Mouse (Mus musculus) cortical plate, adult 2 months (tissue): Measurements from ENCODE around the gene Gm21985. TPM values are rescaled to one million over a fixed set of nuclear protein-coding genes. Genes with fewer than 3 reads are reported as not detected.
"Not testable (repeated sequence)": the region's sequence is repeated elsewhere in the genome, so short reads cannot be mapped to it uniquely, and the experiment has no call there.

ENCODE experiments used
- H3K27ac ChIP-seq: fragments of 200-500 bp; 2 replicates; pipeline ENCODE4 v1.5.1; 2012; ENCODE audit warnings: low read length, control low read depth, inconsistent platforms; ENCODE audit not compliant: insufficient read depth
- H3K4me1 ChIP-seq: fragments of 200-500 bp; 2 replicates; pipeline ENCODE4 v1.6.1; 2011; ENCODE audit warnings: low read length; ENCODE audit not compliant: control insufficient read depth, insufficient read depth
- H3K4me3 ChIP-seq: fragments of 200-500 bp; 2 replicates; pipeline ENCODE4 v1.5.1; 2011; ENCODE audit warnings: mild to moderate bottlenecking, low read length, control low read depth; ENCODE audit not compliant: insufficient read depth
- CTCF ChIP-seq: fragments of 200-500 bp; IDR thresholded peaks from 2 replicates; pipeline ENCODE4 v1.5.1; 2011; ENCODE audit warnings: mild to moderate bottlenecking, control low read depth, low read length; ENCODE audit not compliant: insufficient read depth; ENCODE audit errors: extremely low read depth
- POLR2A ChIP-seq: fragments of 200-500 bp; IDR thresholded peaks from 2 replicates; pipeline ENCODE4 v1.6.1; 2011; ENCODE audit warnings: mild to moderate bottlenecking, low read length, control low read depth; ENCODE audit not compliant: insufficient read depth; ENCODE audit errors: extremely low read depth
- polyA plus RNA-seq: library from polyadenylated mRNA; depleted of rRNA; stranded (reverse); fragments of >200 nt; gene quantifications from 2 replicates; pipeline ENCODE4 v1.2.3, GENCODE M21; 2012; rRNA removed

The Gm21985 gene
- polyA plus RNA-seq, 1 experiment, result 0.13 TPM

GRCm38 (mm10) chr2:112448510-112449059 is 182.5 kb downstream of the Gm21985 start:
- Histone ChIP-seq H3K27ac (no peak overlapping the region), H3K4me1 (no peaks in the 10 kb centered on the region), H3K4me3 (no peak overlapping the region)
- TF ChIP-seq POLR2A, result no peak
- TF ChIP-seq CTCF, result no peak

GRCm38 (mm10) chr2:112449597-112450296 is 183.6 kb downstream of the Gm21985 start:
- Histone ChIP-seq H3K27ac (no peak overlapping the region), H3K4me1 (no peaks in the 10 kb centered on the region)

GRCm38 (mm10) chr2:112452513-112452912 is 186.4 kb downstream of the Gm21985 start:
- not testable (repeated sequence) for H3K27ac ChIP-seq, H3K4me3 ChIP-seq, H3K4me1 ChIP-seq

More at GRCm38 (mm10) chr2:112449597-112450296, 183.6 kb downstream of the Gm21985 start:
- no peak overlapping the region for H3K4me3 ChIP-seq
- no peak for TF ChIP-seq POLR2A
- peak; percentile 31; the same call in 1 of the 2 replicates for TF ChIP-seq CTCF

- H3K27ac ChIP-seq, result peak overlapping the region; percentile 49; the same call in 1 of the 2 replicates
- H3K4me1 ChIP-seq, result no peaks in the 10 kb centered on the region
- TF ChIP-seq POLR2A, result no peak
- H3K4me3 ChIP-seq, result peak overlapping the region; percentile 87
These were observed 188.2 kb downstream of the Gm21985 start for GRCm38 (mm10) chr2:112454125-112454861.

- Histone ChIP-seq H3K27ac (peak within 1 kb of the TSS; percentile 54), H3K4me1 (no peaks in the 10 kb centered on the region), H3K4me3 (peak within 1 kb of the TSS; percentile 87)
- peak; percentile 90 for TF ChIP-seq POLR2A
- TF ChIP-seq CTCF, result no peak
These were observed 188.9 kb downstream of the Gm21985 start, which contains the start of gene Emc7 for GRCm38 (mm10) chr2:112454862-112455564. TSS of gene Emc7 (plus strand) at chr2:112454997.

Other genes with a start within 250 kb of the Gm21985 start
- gene Olfr1311, start 241.9 kb upstream of the Gm21985 start, polyA plus RNA-seq, result not detected in 2 replicates
- gene Olfr1312, start 216.1 kb upstream of the Gm21985 start, polyA plus RNA-seq, result not detected in 2 replicates
- not detected in 2 replicates for gene Olfr1313, start 188.5 kb upstream of the Gm21985 start, polyA plus RNA-seq
- gene Olfr1314, start 169.5 kb upstream of the Gm21985 start, polyA plus RNA-seq, result not detected in 2 replicates
- not detected in 2 replicates for gene Olfr1315-ps1, start 150.9 kb upstream of the Gm21985 start, polyA plus RNA-seq
- not detected in 2 replicates for gene Olfr1316, start 131.3 kb upstream of the Gm21985 start, polyA plus RNA-seq
- not detected in 2 replicates for gene Olfr1317, start 126.0 kb upstream of the Gm21985 start, polyA plus RNA-seq
- not detected in 2 replicates for gene Olfr1318, start 112.1 kb upstream of the Gm21985 start, polyA plus RNA-seq
- 332 and 337 TPM in 2 replicates for gene Lpcat4, start 26.8 kb upstream of the Gm21985 start, polyA plus RNA-seq
- gene Nutm1, start 7.0 kb upstream of the Gm21985 start, polyA plus RNA-seq, result 0.08 and 0.10 TPM in 2 replicates
- 92.6 and 101 TPM in 2 replicates for gene Nop10, start 4.4 kb upstream of the Gm21985 start, polyA plus RNA-seq
- gene Slc12a6, start 489 bp upstream of the Gm21985 start, polyA plus RNA-seq, result 109 and 113 TPM in 2 replicates
- 222 and 230 TPM in 2 replicates for gene Emc4, start 101.7 kb downstream of the Gm21985 start, polyA plus RNA-seq
- 10.9 and 11.5 TPM in 2 replicates for gene Katnbl1, start 112.9 kb downstream of the Gm21985 start, polyA plus RNA-seq
- gene Emc7, start 188.7 kb downstream of the Gm21985 start, polyA plus RNA-seq, result 31.9 and 32.8 TPM in 2 replicates
- gene Chrm5, start 214.5 kb downstream of the Gm21985 start, polyA plus RNA-seq, result 0.13 and 0.17 TPM in 2 replicates
- 9.7 and 10.8 TPM in 2 replicates for gene Aven, start 226.7 kb downstream of the Gm21985 start, polyA plus RNA-seq